Mouse (Mus musculus) erythroblast, embryonic 14.5 days (primary cell): ENCODE data around the gene Tmem235. TPM values are rescaled to one million over a fixed set of nuclear protein-coding genes. Genes with fewer than 3 reads are reported as not detected.

Experiments used
- H3K27me3 ChIP-seq: 2 replicates; pipeline ENCODE4 v1.6.1; 2012; ENCODE audit warnings: inconsistent platforms; ENCODE audit not compliant: control insufficient read depth
- H3K36me3 ChIP-seq: 2 replicates; pipeline ENCODE4 v1.6.1; 2012; ENCODE audit warnings: mild to moderate bottlenecking, inconsistent platforms; ENCODE audit not compliant: control insufficient read depth
- H3K4me1 ChIP-seq: 2 replicates; pipeline ENCODE4 v1.6.1; 2012; ENCODE audit warnings: inconsistent platforms; ENCODE audit not compliant: control insufficient read depth
- H3K4me3 ChIP-seq: replicated peaks from 2 replicates; pipeline ENCODE3; 2012; ENCODE audit warnings: moderate library complexity, mild to moderate bottlenecking, inconsistent platforms
- H3K9me3 ChIP-seq: 2 replicates; pipeline ENCODE4 v1.6.1; 2012; ENCODE audit warnings: low read length, inconsistent platforms, mixed read lengths; ENCODE audit not compliant: control insufficient read depth
- GATA1 ChIP-seq: IDR thresholded peaks from 2 replicates; pipeline ENCODE4 v1.6.1; 2012; ENCODE audit warnings: low read length, inconsistent platforms, mixed read lengths
- TAL1 ChIP-seq: IDR thresholded peaks from 3 replicates; pipeline ENCODE4 v1.6.1; 2012; ENCODE audit warnings: low read length, inconsistent platforms, mixed read lengths
- polyA plus RNA-seq: library from polyadenylated mRNA; stranded (reverse); fragments of >175 nt; gene quantifications from 2 replicates; pipeline ENCODE4 v1.2.3, GENCODE M21; 2012

Tmem235 gene
- polyA plus RNA-seq, 1 experiment, result not detected

DNA sequence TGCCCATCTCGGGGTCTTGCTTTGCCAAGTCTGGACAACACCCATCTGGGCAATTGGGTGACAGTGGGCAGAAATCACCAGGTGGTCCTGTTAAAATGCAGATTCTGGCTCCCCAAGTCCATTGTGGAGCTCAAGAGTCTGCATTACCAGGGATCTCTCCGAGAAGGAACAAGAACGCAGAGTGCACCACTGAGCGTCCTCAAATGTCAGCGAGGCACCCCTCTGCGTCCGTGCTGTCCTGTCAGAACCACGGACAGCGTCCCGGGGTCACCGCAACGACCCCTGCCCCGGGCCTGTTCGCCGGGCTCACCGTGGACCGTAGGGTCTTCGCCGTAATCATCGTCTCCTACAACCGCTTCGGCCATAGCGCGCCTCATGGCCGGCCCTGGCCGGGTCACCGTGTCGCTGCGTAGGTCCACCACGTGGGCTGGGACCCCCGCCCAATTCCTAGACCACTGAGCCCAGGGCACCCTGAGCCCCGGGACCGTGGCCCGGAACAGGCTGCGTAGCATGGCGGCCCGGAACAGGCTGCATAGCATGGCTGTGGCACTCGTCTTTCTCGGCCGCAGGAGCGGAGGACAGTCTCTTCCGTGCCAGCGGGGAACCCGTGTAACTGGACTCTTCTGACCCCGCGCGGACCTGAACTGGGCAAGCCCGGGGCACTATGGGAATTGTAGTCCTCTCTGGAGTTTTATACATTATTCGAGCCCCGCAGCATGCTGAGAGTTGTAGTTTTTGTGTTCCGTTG lies 12.5 kb downstream of the Tmem235 start, which contains the start of gene Tha1:
Tha1 (minus strand) TSS at position 621 of the 748 bp plus-strand sequence.
- TF ChIP-seq GATA1 (no peak), TAL1 (no peak)

GRCm38 (mm10) chr11:117874419-117874818 lies 13.9 kb downstream of the Tmem235 start:
- H3K36me3 ChIP-seq, result no peaks in the 10 kb centered on the region
- TF ChIP-seq GATA1 (no peak), TAL1 (no peak)
- peaks cover 16% of the 10 kb centered on the region for H3K4me1 ChIP-seq
- H3K4me3 ChIP-seq, result no peak overlapping the region
- H3K27me3 ChIP-seq, result peaks cover 43% of the 10 kb centered on the region
- no peaks in the 10 kb centered on the region for H3K9me3 ChIP-seq

More for the DNA sequence above, 12.5 kb downstream of the Tmem235 start, which contains the start of gene Tha1:
- no peaks in the 10 kb centered on the region for H3K36me3 ChIP-seq
- H3K4me3 ChIP-seq, result peak within 1 kb of the TSS; percentile 55
- peaks cover 38% of the 10 kb centered on the region for H3K27me3 ChIP-seq
- no peaks in the 10 kb centered on the region for H3K9me3 ChIP-seq
- H3K4me1 ChIP-seq, result peaks cover 10% of the 10 kb centered on the region

GRCm38 (mm10) chr11:117875681-117876080 lies 15.1 kb downstream of the Tmem235 start:
- H3K4me1 ChIP-seq, result peaks cover 13% of the 10 kb centered on the region
- TF ChIP-seq TAL1, result no peak
- TF ChIP-seq GATA1, result no peak
- H3K9me3 ChIP-seq, result no peaks in the 10 kb centered on the region
- no peaks in the 10 kb centered on the region for H3K36me3 ChIP-seq
- H3K4me3 ChIP-seq, result no peak overlapping the region
- H3K27me3 ChIP-seq, result peaks cover 43% of the 10 kb centered on the region

DNA sequence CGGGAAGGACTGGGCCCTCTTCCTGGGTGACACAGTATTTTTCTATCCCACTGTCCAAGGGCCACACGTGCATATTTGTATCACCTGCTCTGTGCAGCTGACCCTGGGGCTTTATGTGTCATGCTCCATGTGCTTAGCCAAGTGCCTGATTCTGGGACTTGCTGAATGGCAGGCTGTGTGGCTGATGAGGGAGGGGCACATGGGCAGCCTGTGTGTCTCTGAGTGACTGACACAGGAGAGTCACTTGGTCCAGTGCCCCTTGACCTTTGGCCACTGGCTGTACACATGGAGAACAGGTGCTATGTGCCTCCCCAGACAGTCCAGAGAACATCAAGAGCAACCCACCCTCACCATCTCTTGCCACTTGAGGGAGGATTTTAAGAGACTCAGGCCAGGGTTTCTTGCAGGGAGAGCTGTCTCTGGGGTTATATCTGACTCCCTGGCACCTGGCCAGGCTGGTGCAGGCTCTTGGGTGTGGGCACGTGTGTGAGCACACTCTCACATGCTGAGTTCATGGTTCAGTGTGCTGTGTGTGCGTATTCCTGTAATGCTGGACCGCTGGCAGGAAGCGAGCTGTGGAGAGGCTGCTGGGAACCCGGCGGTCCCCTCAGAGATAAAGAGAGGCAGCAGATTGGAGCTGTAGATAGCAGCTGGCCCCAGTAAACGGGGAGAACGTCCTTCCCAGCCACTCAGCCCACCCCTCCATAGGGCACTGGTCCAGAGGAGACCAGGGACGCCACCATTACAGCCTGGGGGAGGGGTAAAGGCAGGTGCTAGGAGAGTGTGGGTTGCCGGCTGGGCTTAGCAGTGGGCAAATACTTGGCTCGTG lies 17.6 kb downstream of the Tmem235 start:
- Histone ChIP-seq H3K9me3 (no peaks in the 10 kb centered on the region), H3K4me1 (peaks cover 11% of the 10 kb centered on the region), H3K36me3 (no peaks in the 10 kb centered on the region), H3K27me3 (peaks cover 23% of the 10 kb centered on the region), H3K4me3 (no peak overlapping the region)
- TF ChIP-seq GATA1, result no peak
- no peak for TF ChIP-seq TAL1

DNA sequence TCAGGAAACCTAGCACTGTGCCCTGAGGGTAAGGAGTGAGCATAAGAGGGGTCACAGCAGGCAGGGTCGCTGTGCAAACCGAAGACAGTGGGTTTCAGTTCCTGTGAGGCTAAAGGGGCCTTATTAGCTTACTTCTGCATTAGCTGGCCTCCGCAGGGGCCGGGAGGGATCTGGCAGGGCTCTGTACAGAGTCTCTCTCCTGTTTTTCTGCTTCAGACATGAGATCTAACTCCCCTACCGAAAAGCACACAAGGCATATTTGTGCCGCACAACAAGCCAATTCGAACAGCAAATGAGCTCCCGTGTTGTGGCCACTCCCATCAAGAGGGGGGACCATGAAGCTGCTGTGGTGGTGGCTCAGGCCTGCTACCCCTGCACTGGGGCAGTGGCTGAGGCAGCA lies 18.3 kb downstream of the Tmem235 start:
- Histone ChIP-seq H3K27me3 (peaks cover 16% of the 10 kb centered on the region), H3K9me3 (no peaks in the 10 kb centered on the region), H3K36me3 (no peaks in the 10 kb centered on the region), H3K4me3 (no peak overlapping the region), H3K4me1 (peaks cover 8% of the 10 kb centered on the region)
- no peak for TF ChIP-seq TAL1
- TF ChIP-seq GATA1, result no peak

DNA sequence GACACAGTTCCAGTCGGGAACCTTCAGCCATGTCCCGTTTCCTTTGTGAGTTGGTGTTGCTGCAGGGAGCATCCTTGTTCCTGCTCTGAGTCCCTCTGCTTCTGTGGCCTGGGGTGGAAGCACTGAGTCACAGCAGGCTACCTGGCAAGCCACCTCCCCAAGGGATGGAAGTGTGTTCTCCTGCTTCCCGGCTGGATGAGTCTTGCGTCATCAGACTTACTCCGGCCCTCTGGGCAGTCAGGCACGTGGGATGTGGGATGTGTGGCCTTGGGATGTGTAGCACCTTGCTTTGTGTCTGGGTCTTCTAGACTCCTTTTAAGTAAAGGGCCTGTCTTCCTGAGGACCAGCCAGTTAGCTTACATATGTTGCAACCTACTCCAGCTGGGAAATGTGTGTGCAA lies 19.1 kb downstream of the Tmem235 start:
- H3K4me1 ChIP-seq, result peaks cover 8% of the 10 kb centered on the region
- TF ChIP-seq GATA1, result no peak
- TF ChIP-seq TAL1, result no peak
- H3K27me3 ChIP-seq, result peaks cover 13% of the 10 kb centered on the region

GRCm38 (mm10) chr11:117880336-117880976 lies 19.9 kb downstream of the Tmem235 start:
- H3K36me3 ChIP-seq, result no peaks in the 10 kb centered on the region
- peaks cover 8% of the 10 kb centered on the region for H3K4me1 ChIP-seq
- H3K27me3 ChIP-seq, result peaks cover 13% of the 10 kb centered on the region
- TF ChIP-seq GATA1, result no peak
- TF ChIP-seq TAL1, result no peak
- H3K9me3 ChIP-seq, result no peaks in the 10 kb centered on the region
- no peak overlapping the region for H3K4me3 ChIP-seq

More for the DNA sequence above, 19.1 kb downstream of the Tmem235 start:
- Histone ChIP-seq H3K36me3 (no peaks in the 10 kb centered on the region), H3K9me3 (no peaks in the 10 kb centered on the region), H3K4me3 (no peak overlapping the region)

- H3K27me3 ChIP-seq, result peaks cover 13% of the 10 kb centered on the region
- no peak overlapping the region for H3K4me3 ChIP-seq
- peaks cover 8% of the 10 kb centered on the region for H3K4me1 ChIP-seq
- H3K36me3 ChIP-seq, result no peaks in the 10 kb centered on the region
- no peaks in the 10 kb centered on the region for H3K9me3 ChIP-seq
- TF ChIP-seq GATA1, result no peak
- TF ChIP-seq TAL1, result no peak
These were observed 20.4 kb downstream of the Tmem235 start for GRCm38 (mm10) chr11:117880977-117881358.

DNA sequence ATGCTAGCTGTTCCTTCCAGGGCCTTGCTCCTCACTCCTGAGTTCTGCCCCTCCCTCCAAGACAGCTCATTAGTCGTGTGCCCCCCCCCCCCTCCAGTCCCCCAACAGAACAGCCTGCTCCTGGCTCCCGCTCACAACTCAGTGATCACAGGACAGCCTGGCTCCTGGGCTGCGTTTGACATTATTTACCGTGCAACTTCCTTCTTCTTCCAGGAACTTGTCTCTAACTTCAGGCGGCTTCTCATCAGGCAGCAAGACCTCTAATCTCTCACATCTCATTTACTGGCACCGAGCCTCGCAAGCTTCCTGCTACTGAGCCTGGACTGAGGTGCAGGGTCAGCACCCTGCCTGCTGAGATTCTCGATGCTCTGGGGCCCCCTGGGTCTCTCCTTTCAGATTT lies 21.2 kb downstream of the Tmem235 start:
- Histone ChIP-seq H3K4me3 (no peak overlapping the region), H3K36me3 (no peaks in the 10 kb centered on the region), H3K27me3 (peaks cover 13% of the 10 kb centered on the region), H3K4me1 (peaks cover 8% of the 10 kb centered on the region), H3K9me3 (no peaks in the 10 kb centered on the region)
- TF ChIP-seq GATA1 (no peak), TAL1 (no peak)
